Mouse (Mus musculus): Measurements from ENCODE around the gene Gm5089. TPM values are rescaled to one million over a fixed set of nuclear protein-coding genes. Genes with fewer than 3 reads are reported as not detected.

The Gm5089 gene
- polyA plus RNA-seq, 1 experiment = not detected

- no peaks in the 10 kb centered on the region for H3K79me2 ChIP-seq (ENCODE audit: control insufficient read depth, insufficient read depth)
- no peak overlapping the region for H3K4me2 ChIP-seq (ENCODE audit: low read depth)
- H3K27me3 ChIP-seq (ENCODE audit: control insufficient read depth, insufficient read depth, insufficient read length) = peaks cover 33% of the 10 kb centered on the region
- H3K4me3 ChIP-seq = no peak overlapping the region
- no peaks in the 10 kb centered on the region for H3K36me3 ChIP-seq (ENCODE audit: control insufficient read depth, insufficient read depth)
- no peak overlapping the region for H3ac ChIP-seq (ENCODE audit: control insufficient read depth, insufficient read length)
- no peak for TF ChIP-seq CEBPB (IDR thresholded peaks at IDR 0.05; ENCODE audit: insufficient read depth, poor library complexity, severe bottlenecking)
- no peak for TF ChIP-seq TCF3 (IDR thresholded peaks at IDR 0.05; ENCODE audit: insufficient read length, low read depth)
- TF ChIP-seq POLR2AphosphoS2 (IDR thresholded peaks at IDR 0.05; ENCODE audit: insufficient read length, low read depth) = no peak
- no peak for TF ChIP-seq POLR2A (IDR thresholded peaks at IDR 0.05; ENCODE audit: insufficient read length, low read depth)
- TF ChIP-seq SRF (IDR thresholded peaks at IDR 0.05; ENCODE audit: control insufficient read depth, insufficient read length, low read depth) = no peak
- TF ChIP-seq MYOG (IDR thresholded peaks at IDR 0.05; ENCODE audit: control insufficient read depth in 1 of 3, insufficient read depth in 1 of 3, insufficient read length in 2 of 3, low read depth in 2 of 3) = no peak
- TF ChIP-seq REST (IDR thresholded peaks at IDR 0.05; ENCODE audit: insufficient read depth, insufficient read length) = no peak
- no peak for TF ChIP-seq MYOD1 (IDR thresholded peaks at IDR 0.05; ENCODE audit: control insufficient read depth in 1 of 3, insufficient read length in 2 of 3, low read depth in 2 of 3)
- no peak for TF ChIP-seq TCF12 (IDR thresholded peaks at IDR 0.05; ENCODE audit: insufficient read depth, poor library complexity, severe bottlenecking)
- TF ChIP-seq USF1 (IDR thresholded peaks at IDR 0.05; ENCODE audit: low read depth) = no peak
- no peak for TF ChIP-seq MAX (IDR thresholded peaks at IDR 0.05; ENCODE audit: low read depth)
- no peak for TF ChIP-seq E2F4 (IDR thresholded peaks at IDR 0.05; ENCODE audit: insufficient read depth)
These were observed 31.4 kb upstream of the Gm5089 start for GRCm38 (mm10) chr14:122482081-122483023.

GRCm38 (mm10) chr14:122481181-122481580, 30.3 kb upstream of the Gm5089 start:
- Histone ChIP-seq H3K27me3 (ENCODE audit: control insufficient read depth, insufficient read depth, insufficient read length) (peaks cover 40% of the 10 kb centered on the region), H3ac (ENCODE audit: control insufficient read depth, insufficient read length) (no peak overlapping the region), H3K4me3 (no peak overlapping the region), H3K79me2 (ENCODE audit: control insufficient read depth, insufficient read depth) (peaks cover 7% of the 10 kb centered on the region), H3K36me3 (ENCODE audit: control insufficient read depth, insufficient read depth) (no peaks in the 10 kb centered on the region), H3K4me2 (ENCODE audit: low read depth) (no peak overlapping the region)
- no peak for TF ChIP-seq CEBPB (IDR thresholded peaks at IDR 0.05; ENCODE audit: insufficient read depth, poor library complexity, severe bottlenecking)
- no peak for TF ChIP-seq REST (IDR thresholded peaks at IDR 0.05; ENCODE audit: insufficient read depth, insufficient read length)
- no peak for TF ChIP-seq TCF12 (IDR thresholded peaks at IDR 0.05; ENCODE audit: insufficient read depth, poor library complexity, severe bottlenecking)
- no peak for TF ChIP-seq MYOD1 (IDR thresholded peaks at IDR 0.05; ENCODE audit: control insufficient read depth in 1 of 3, insufficient read length in 2 of 3, low read depth in 2 of 3)
- no peak for TF ChIP-seq MAX (IDR thresholded peaks at IDR 0.05; ENCODE audit: low read depth)
- no peak for TF ChIP-seq POLR2A (IDR thresholded peaks at IDR 0.05; ENCODE audit: insufficient read length, low read depth)
- no peak for TF ChIP-seq USF1 (IDR thresholded peaks at IDR 0.05; ENCODE audit: low read depth)
- no peak for TF ChIP-seq POLR2AphosphoS2 (IDR thresholded peaks at IDR 0.05; ENCODE audit: insufficient read length, low read depth)
- TF ChIP-seq E2F4 (IDR thresholded peaks at IDR 0.05; ENCODE audit: insufficient read depth) = no peak
- no peak for TF ChIP-seq TCF3 (IDR thresholded peaks at IDR 0.05; ENCODE audit: insufficient read length, low read depth)
- TF ChIP-seq SRF (IDR thresholded peaks at IDR 0.05; ENCODE audit: control insufficient read depth, insufficient read length, low read depth) = no peak
- no peak for TF ChIP-seq MYOG (IDR thresholded peaks at IDR 0.05; ENCODE audit: control insufficient read depth in 1 of 3, insufficient read depth in 1 of 3, insufficient read length in 2 of 3, low read depth in 2 of 3)

- no peak overlapping the region for H3ac ChIP-seq (ENCODE audit: control insufficient read depth, insufficient read length)
- H3K4me2 ChIP-seq (ENCODE audit: low read depth) = no peak overlapping the region
- H3K79me2 ChIP-seq (ENCODE audit: control insufficient read depth, insufficient read depth) = peaks cover 7% of the 10 kb centered on the region
- no peak overlapping the region for H3K4me3 ChIP-seq
- peaks cover 47% of the 10 kb centered on the region for H3K27me3 ChIP-seq (ENCODE audit: control insufficient read depth, insufficient read depth, insufficient read length)
- H3K36me3 ChIP-seq (ENCODE audit: control insufficient read depth, insufficient read depth) = no peaks in the 10 kb centered on the region
- TF ChIP-seq SRF (IDR thresholded peaks at IDR 0.05; ENCODE audit: control insufficient read depth, insufficient read length, low read depth) (no peak), TCF12 (IDR thresholded peaks at IDR 0.05; ENCODE audit: insufficient read depth, poor library complexity, severe bottlenecking) (no peak), MAX (IDR thresholded peaks at IDR 0.05; ENCODE audit: low read depth) (no peak), USF1 (IDR thresholded peaks at IDR 0.05; ENCODE audit: low read depth) (no peak), POLR2AphosphoS2 (IDR thresholded peaks at IDR 0.05; ENCODE audit: insufficient read length, low read depth) (no peak), TCF3 (IDR thresholded peaks at IDR 0.05; ENCODE audit: insufficient read length, low read depth) (no peak), CEBPB (IDR thresholded peaks at IDR 0.05; ENCODE audit: insufficient read depth, poor library complexity, severe bottlenecking) (no peak), MYOD1 (IDR thresholded peaks at IDR 0.05; ENCODE audit: control insufficient read depth in 1 of 3, insufficient read length in 2 of 3, low read depth in 2 of 3) (no peak), POLR2A (IDR thresholded peaks at IDR 0.05; ENCODE audit: insufficient read length, low read depth) (no peak), REST (IDR thresholded peaks at IDR 0.05; ENCODE audit: insufficient read depth, insufficient read length) (no peak), E2F4 (IDR thresholded peaks at IDR 0.05; ENCODE audit: insufficient read depth) (no peak), MYOG (IDR thresholded peaks at IDR 0.05; ENCODE audit: control insufficient read depth in 1 of 3, insufficient read depth in 1 of 3, insufficient read length in 2 of 3, low read depth in 2 of 3) (no peak)
These were observed 29.4 kb upstream of the Gm5089 start for GRCm38 (mm10) chr14:122480355-122480754.

- no peak overlapping the region for H3K4me2 ChIP-seq (ENCODE audit: low read depth)
- H3ac ChIP-seq (ENCODE audit: control insufficient read depth, insufficient read length) = no peak overlapping the region
- H3K79me2 ChIP-seq (ENCODE audit: control insufficient read depth, insufficient read depth) = peaks cover 7% of the 10 kb centered on the region
- H3K36me3 ChIP-seq (ENCODE audit: control insufficient read depth, insufficient read depth) = no peaks in the 10 kb centered on the region
- H3K27me3 ChIP-seq (ENCODE audit: control insufficient read depth, insufficient read depth, insufficient read length) = peaks cover 47% of the 10 kb centered on the region
- TF ChIP-seq CEBPB (IDR thresholded peaks at IDR 0.05; ENCODE audit: insufficient read depth, poor library complexity, severe bottlenecking) = no peak
- TF ChIP-seq REST (IDR thresholded peaks at IDR 0.05; ENCODE audit: insufficient read depth, insufficient read length) = no peak
- TF ChIP-seq POLR2AphosphoS2 (IDR thresholded peaks at IDR 0.05; ENCODE audit: insufficient read length, low read depth) = no peak
- no peak for TF ChIP-seq SRF (IDR thresholded peaks at IDR 0.05; ENCODE audit: control insufficient read depth, insufficient read length, low read depth)
- no peak for TF ChIP-seq POLR2A (IDR thresholded peaks at IDR 0.05; ENCODE audit: insufficient read length, low read depth)
- TF ChIP-seq MAX (IDR thresholded peaks at IDR 0.05; ENCODE audit: low read depth) = no peak
- no peak for TF ChIP-seq TCF3 (IDR thresholded peaks at IDR 0.05; ENCODE audit: insufficient read length, low read depth)
- TF ChIP-seq USF1 (IDR thresholded peaks at IDR 0.05; ENCODE audit: low read depth) = no peak
- TF ChIP-seq E2F4 (IDR thresholded peaks at IDR 0.05; ENCODE audit: insufficient read depth) = no peak
- no peak for TF ChIP-seq TCF12 (IDR thresholded peaks at IDR 0.05; ENCODE audit: insufficient read depth, poor library complexity, severe bottlenecking)
- no peak for TF ChIP-seq MYOD1 (IDR thresholded peaks at IDR 0.05; ENCODE audit: control insufficient read depth in 1 of 3, insufficient read length in 2 of 3, low read depth in 2 of 3)
- no peak for TF ChIP-seq MYOG (IDR thresholded peaks at IDR 0.05; ENCODE audit: control insufficient read depth in 1 of 3, insufficient read depth in 1 of 3, insufficient read length in 2 of 3, low read depth in 2 of 3)
- no peak overlapping the region for H3K4me3 ChIP-seq
These were observed 28.7 kb upstream of the Gm5089 start for GRCm38 (mm10) chr14:122479461-122480109.
